Mouse (Mus musculus) kidney, adult 2 months (tissue): ENCODE data around the gene Smarcd1. TPM values are rescaled to one million over a fixed set of nuclear protein-coding genes. Genes with fewer than 3 reads are reported as not detected.
A peak's percentile ranks its signal among the peaks of the same experiment; 100 is the strongest.

Experiments
- DNase-seq: peaks from one replicate; pipeline ENCODE4 v3.0.0; 2021
- H3K27ac ChIP-seq: fragments of 200-500 bp; 2 replicates; pipeline ENCODE4 v1.5.1; 2012; ENCODE audit warnings: low read depth, low read length, control low read depth, inconsistent platforms; ENCODE audit not compliant: insufficient read depth
- H3K27me3 ChIP-seq: fragments of 200-500 bp; replicated peaks from 2 replicates; pipeline ENCODE4 v1.6.1; 2012; ENCODE audit warnings: mild to moderate bottlenecking, moderate library complexity, low read length, inconsistent platforms; ENCODE audit not compliant: control insufficient read depth, insufficient read depth
- H3K36me3 ChIP-seq: fragments of 200-500 bp; 2 replicates; pipeline ENCODE4 v1.6.1; 2012; ENCODE audit warnings: mild to moderate bottlenecking, moderate library complexity, low read length, inconsistent platforms; ENCODE audit not compliant: control insufficient read depth, insufficient read depth
- H3K4me1 ChIP-seq: fragments of 200-500 bp; 2 replicates; pipeline ENCODE4 v1.6.1; 2011; ENCODE audit warnings: low read length; ENCODE audit not compliant: control insufficient read depth, insufficient read depth
- H3K4me3 ChIP-seq: fragments of 200-500 bp; 2 replicates; pipeline ENCODE4 v1.5.1; 2011; ENCODE audit warnings: mild to moderate bottlenecking, low read depth, low read length, control low read depth; ENCODE audit not compliant: insufficient read depth
- CTCF ChIP-seq: fragments of 200-500 bp; conservative IDR thresholded peaks from 2 replicates; pipeline ENCODE4 v1.5.1; 2011; ENCODE audit warnings: low read depth, mild to moderate bottlenecking, control low read depth, low read length, moderate library complexity, mixed read lengths; ENCODE audit not compliant: insufficient read depth, insufficient read length
- POLR2A ChIP-seq: fragments of 200-500 bp; IDR thresholded peaks from one replicate; pipeline ENCODE4 v1.6.1; 2011; ENCODE audit warnings: low read depth, low read length, control low read depth
- WGBS: fragments of 180-500 bp; shearing (Covaris S2); methylation state at CpG from one replicate; pipeline ENCODE4 v1.1.7; 2018; 5-methylcytosine and 5-hydroxymethylcytosine counted together
- polyA plus RNA-seq: library from polyadenylated mRNA; depleted of rRNA; stranded (reverse); fragments of >200 nt; gene quantifications from 2 replicates; pipeline ENCODE4 v1.2.3, GENCODE M21; 2012

Gene Smarcd1
- polyA plus RNA-seq, 1 experiment, result 27.7 TPM

- WGBS, result 65% methylated on average over 8 of the region's 8 CpGs
- TF ChIP-seq CTCF, result no peak
- no peak for TF ChIP-seq POLR2A
- Histone ChIP-seq H3K27me3 (no peaks in the 10 kb centered on the region), H3K4me3 (no peak overlapping the region), H3K27ac (0 out of 2 replicates have a peak overlapping the region, but pooled peaks have one; percentile 5), H3K4me1 (peaks cover 44% of the 10 kb centered on the region), H3K36me3 (no peaks in the 10 kb centered on the region)
- DNase-seq, result no peak
Measured at GRCm38 (mm10) chr15:99719865-99720264, 17.9 kb downstream of the Smarcd1 start.

DNA sequence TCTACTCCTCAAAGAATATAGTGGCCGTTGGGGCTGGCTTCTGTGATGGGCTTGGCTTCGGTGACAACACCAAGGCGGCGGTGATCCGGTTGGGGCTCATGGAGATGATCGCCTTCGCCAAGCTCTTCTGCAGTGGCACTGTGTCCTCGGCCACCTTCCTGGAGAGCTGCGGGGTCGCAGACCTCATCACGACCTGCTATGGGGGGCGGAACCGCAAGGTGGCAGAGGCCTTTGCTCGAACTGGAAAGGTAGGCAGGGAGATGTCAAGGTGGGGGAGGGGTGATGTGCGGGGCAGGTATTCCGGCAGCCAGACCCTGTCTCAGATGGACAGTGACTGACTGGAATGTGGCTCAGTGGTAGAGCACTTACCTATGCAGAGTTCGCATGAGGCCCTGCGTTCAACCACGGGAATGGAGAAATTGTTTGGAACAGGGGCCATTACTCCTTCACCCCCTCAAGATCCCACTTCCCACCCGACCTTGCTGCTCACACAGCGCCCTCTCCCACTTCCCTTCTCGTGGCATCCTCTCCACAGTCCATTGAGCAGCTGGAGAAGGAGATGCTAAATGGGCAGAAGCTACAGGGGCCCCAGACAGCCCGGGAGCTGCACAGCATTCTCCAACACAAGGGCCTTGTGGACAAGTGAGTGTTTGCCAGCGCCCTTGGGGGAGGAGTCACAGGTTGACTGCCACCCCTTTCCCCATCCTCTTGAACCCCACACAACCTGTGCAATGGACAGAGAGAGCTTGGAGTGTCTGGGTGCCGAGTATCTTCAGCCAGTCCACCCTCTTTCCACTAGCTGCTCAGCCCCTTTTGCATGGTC is 20.2 kb downstream of the Smarcd1 start:
- Histone ChIP-seq H3K27me3 (no peaks in the 10 kb centered on the region), H3K4me1 (peaks cover 28% of the 10 kb centered on the region), H3K36me3 (no peaks in the 10 kb centered on the region), H3K4me3 (no peak overlapping the region), H3K27ac (no peak overlapping the region)
- 74% methylated on average over 25 of the region's 25 CpGs for WGBS
- no peak for DNase-seq
- no peak for TF ChIP-seq POLR2A
- no peak for TF ChIP-seq CTCF

DNA sequence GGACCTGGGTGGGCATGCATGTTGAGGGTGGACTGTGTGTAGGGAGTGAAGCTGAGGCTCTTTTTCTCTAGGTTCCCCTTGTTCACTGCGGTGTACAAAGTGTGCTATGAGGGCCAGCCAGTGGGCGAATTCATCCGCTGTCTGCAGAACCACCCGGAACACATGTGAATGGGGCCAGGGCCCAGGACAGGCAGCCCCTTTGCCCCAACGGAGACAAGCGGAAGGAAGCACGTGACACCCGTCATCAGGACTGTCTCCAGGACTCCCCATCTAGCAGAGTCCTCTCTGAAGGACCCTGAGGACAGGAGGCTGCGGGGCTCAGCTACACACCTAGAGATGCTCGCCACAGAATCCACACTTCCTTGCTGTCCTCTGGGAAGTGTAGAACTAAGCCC is 21.2 kb downstream of the Smarcd1 start:
- 66% methylated on average over 10 of the region's 10 CpGs for WGBS

DNA sequence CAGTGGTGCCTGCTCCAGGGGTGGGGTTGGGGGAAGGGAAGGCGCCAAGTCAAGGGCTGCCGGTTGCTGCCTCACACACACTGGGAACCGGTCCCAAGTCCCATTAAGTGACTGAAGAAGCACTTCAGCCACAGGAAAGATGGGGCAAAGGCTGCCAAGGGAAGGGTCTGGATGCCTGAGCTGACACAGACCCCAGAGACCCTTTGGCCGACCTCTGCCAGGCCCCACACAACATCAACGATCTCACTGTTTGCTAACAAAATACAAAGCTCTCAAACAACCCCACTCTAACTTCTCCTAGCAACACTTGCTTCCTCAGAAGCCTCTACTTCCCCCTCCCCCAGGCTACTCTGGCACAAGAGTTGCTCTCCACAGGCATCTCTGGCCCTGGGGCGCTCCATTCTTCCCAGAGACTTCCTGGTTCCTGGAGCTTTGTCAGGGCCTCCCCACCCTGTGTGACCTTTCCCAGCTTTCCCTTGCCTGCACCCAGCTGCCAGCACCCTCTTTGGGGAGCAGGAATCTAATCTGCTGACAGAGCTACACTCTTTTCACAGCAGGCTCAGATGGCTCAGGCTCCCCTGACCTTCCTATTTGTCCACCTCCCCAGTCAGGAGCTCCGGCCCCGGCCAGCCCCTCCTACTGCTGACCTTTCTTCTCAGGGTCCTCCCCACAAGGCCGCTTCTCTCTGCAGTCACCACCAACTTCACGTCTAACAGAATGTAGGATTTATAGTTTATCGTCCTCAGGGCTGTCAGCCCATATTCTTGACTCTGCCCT is 21.8 kb downstream of the Smarcd1 start:
- Histone ChIP-seq H3K27ac (peak overlapping the region; percentile 84), H3K4me3 (no peak overlapping the region), H3K4me1 (peaks cover 24% of the 10 kb centered on the region), H3K27me3 (no peaks in the 10 kb centered on the region), H3K36me3 (no peaks in the 10 kb centered on the region)
- peak; percentile 78 for DNase-seq
- 15% methylated on average over 11 of the region's 11 CpGs for WGBS
- no peak for TF ChIP-seq CTCF
- no peak for TF ChIP-seq POLR2A

More for the DNA sequence above, 21.2 kb downstream of the Smarcd1 start:
- Histone ChIP-seq H3K36me3 (no peaks in the 10 kb centered on the region), H3K4me1 (peaks cover 26% of the 10 kb centered on the region), H3K27ac (peak overlapping the region; percentile 84), H3K4me3 (no peak overlapping the region), H3K27me3 (no peaks in the 10 kb centered on the region)
- no peak for DNase-seq
- no peak for TF ChIP-seq POLR2A

DNA sequence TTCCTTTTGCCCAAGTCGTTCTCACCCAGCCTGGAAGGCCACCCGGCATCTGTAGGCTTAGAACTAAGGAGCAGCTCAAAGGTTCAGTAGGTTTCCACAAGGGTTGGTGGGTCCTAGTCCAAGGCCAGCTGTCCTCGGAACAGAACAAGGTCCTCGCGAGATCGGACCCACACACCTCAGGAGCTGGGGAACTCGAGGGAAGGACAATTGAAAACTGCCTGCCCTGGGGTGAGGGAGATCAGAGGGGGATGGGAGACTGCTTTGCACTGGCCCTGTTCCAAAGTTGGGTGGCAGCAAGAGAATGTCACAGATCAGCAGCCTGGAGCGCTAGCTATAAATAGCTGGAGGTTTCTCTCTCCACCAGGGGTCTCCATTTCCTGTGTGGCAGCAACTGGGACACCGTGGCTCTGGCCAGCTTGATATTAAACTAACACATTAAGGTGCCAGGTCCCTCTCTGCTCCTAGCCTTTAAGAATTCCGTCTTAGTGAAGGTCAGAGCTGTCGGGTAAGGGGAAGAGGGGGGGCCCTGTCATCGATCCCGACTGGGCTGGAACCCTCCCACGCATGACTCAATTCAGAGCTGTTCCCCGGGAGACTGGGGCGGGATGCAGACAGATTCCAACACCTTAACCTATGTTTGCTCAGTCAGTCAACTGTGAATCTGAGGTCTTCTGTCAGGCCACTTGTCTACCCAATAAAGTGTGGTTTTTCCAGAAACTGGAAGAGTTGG is 22.5 kb downstream of the Smarcd1 start:
- peaks cover 3% of the 10 kb centered on the region; the same call in 1 of the 2 replicates for H3K36me3 ChIP-seq

DNA sequence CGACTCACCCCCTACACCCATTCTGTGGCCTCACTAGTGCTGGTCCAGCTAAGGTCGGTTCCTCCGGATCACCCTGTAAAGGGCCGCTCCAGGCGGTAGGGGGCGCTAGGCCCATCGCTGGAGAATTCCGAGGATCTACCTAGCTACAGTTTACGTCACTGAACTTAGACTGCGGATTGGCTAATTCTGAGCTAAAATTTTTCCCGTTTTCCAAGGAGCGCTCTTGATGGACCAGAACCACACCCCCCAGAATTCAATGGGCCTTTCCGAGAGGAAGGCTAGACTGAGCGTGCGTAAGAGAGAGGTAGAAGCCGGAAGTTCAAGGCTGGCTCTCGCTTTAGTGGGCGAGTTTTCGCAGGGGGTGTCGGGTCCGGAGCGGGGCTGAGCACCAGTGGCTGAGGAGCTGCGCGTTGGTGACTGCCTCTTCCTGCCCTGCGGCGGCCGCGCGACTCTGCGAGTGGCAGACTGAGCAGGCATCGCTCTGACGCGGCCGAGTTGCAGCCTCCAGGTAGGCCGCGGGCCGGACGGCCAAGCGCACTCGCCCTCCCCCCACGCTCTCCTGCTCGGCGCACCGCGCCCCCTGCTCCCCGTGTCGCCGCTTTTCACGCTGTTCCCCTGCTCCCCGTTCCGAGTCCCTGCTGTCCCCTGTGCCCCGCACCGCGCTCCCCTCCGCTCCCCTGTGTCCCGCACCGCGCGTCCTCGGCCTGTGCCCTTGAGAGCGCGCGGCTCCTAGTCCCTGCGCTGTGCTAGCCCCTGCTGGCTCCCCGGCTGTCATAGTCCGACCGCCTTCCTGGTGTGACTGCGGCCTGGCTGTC is 23.6 kb downstream of the Smarcd1 start, which contains the start of gene Cox14:
Gene Cox14 (plus strand): TSS at position 278 of the 815 bp plus-strand sequence.
- peak; percentile 99 for DNase-seq
- under 1% methylated on average over 67 of the region's 68 CpGs for WGBS
- H3K36me3 ChIP-seq, result peaks cover 3% of the 10 kb centered on the region; the same call in 1 of the 2 replicates
- peak within 1 kb of the TSS; percentile 84 for H3K27ac ChIP-seq
- no peaks in the 10 kb centered on the region for H3K27me3 ChIP-seq
- peaks cover 24% of the 10 kb centered on the region for H3K4me1 ChIP-seq
- peak within 1 kb of the TSS; percentile 90 for H3K4me3 ChIP-seq
- TF ChIP-seq POLR2A, result peak; percentile 84
- TF ChIP-seq CTCF, result peak; percentile 97

More for the DNA sequence above, 22.5 kb downstream of the Smarcd1 start:
- Histone ChIP-seq H3K4me1 (peaks cover 24% of the 10 kb centered on the region), H3K27me3 (no peaks in the 10 kb centered on the region), H3K27ac (peak overlapping the region; percentile 84), H3K4me3 (no peak overlapping the region)
- peak; percentile 89 for DNase-seq
- 2% methylated on average over 16 of the region's 16 CpGs for WGBS
- TF ChIP-seq CTCF (peak; percentile 50), POLR2A (peak; percentile 2)
